Mouse (Mus musculus) thymus, adult 2 months (tissue): ENCODE data around the gene Msrb1.

Source experiments
- CTCF ChIP-seq: fragments of 200-500 bp; IDR thresholded peaks from 2 replicates; pipeline ENCODE4 v1.5.1; 2012; ENCODE audit warnings: mild to moderate bottlenecking, control low read depth, low read length, moderate library complexity, borderline replicate concordance; ENCODE audit not compliant: control insufficient read depth, poor library complexity, insufficient read depth; ENCODE audit errors: extremely low read depth
- POLR2A ChIP-seq: fragments of 200-500 bp; IDR thresholded peaks from 2 replicates; pipeline ENCODE4 v1.6.1; 2012; ENCODE audit warnings: mild to moderate bottlenecking, low read length, control low read depth, moderate library complexity; ENCODE audit not compliant: control insufficient read depth, poor library complexity, insufficient read depth; ENCODE audit errors: extremely low read depth

DNA sequence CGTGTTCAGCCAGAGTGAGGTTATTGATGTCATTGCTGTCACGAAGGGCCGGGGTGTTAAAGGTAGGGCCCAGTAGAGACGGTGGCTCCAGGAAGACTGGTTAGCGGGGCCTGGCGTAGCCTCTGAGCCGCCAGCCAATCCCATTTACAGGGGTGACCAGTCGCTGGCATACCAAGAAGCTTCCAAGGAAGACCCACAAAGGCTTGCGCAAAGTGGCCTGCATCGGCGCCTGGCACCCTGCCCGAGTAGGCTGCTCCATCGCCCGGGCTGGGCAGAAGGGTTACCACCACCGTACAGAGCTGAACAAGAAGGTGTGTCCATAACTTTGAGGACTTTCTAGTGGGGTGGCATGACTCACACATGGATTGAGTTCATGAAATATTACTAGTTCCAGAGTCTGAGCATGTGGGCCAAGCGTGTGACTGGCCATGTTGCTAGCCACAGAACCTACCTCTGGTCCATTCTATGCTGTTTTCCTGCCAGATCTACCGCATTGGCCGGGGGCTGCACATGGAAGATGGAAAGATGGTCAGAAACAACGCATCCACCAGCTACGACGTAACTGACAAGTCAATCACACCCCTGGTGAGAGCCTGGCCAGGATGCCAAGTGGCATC, 2.9 kb upstream of the Msrb1 start:
- TF ChIP-seq CTCF (no peak), POLR2A (no peak)
